Mouse (Mus musculus) spleen, adult 2 months (tissue): ENCODE measurements around the gene Vdr. TPM values are rescaled to one million over a fixed set of nuclear protein-coding genes. Genes with fewer than 3 reads are reported as not detected.
A peak's percentile ranks its signal among the peaks of the same experiment; 100 is the strongest.

ENCODE experiments used
- DNase-seq, 2 experiments: peaks; one replicate each; pipeline versions ENCODE4 v3.0.0 to v3.0.0-alpha.2; 2012 to 2021; ENCODE audit warnings: low spot score in 2 of 2, low read depth in 1 of 2
- H3K27ac ChIP-seq: fragments of 200-500 bp; 2 replicates; pipeline ENCODE4 v1.5.1; 2012; ENCODE audit warnings: low read length, inconsistent platforms; ENCODE audit not compliant: insufficient read depth
- H3K27me3 ChIP-seq: fragments of 200-500 bp; 2 replicates; pipeline ENCODE4 v1.6.1; 2012; ENCODE audit warnings: mild to moderate bottlenecking, moderate library complexity, low read length, inconsistent platforms; ENCODE audit not compliant: control insufficient read depth, insufficient read depth
- H3K36me3 ChIP-seq: fragments of 200-500 bp; 2 replicates; pipeline ENCODE4 v1.6.1; 2012; ENCODE audit warnings: mild to moderate bottlenecking, low read length, inconsistent platforms; ENCODE audit not compliant: control insufficient read depth, insufficient read depth
- H3K4me1 ChIP-seq: fragments of 200-500 bp; 2 replicates; pipeline ENCODE4 v1.6.1; 2011; ENCODE audit warnings: inconsistent platforms; ENCODE audit not compliant: control insufficient read depth, insufficient read depth, insufficient read length
- H3K4me3 ChIP-seq: fragments of 200-500 bp; 2 replicates; pipeline ENCODE4 v1.5.1; 2011; ENCODE audit warnings: mild to moderate bottlenecking, inconsistent platforms; ENCODE audit not compliant: insufficient read depth, insufficient read length; ENCODE audit errors: extremely low read depth
- CTCF ChIP-seq: fragments of 200-500 bp; IDR thresholded peaks from 2 replicates; pipeline ENCODE4 v1.5.1; 2011; ENCODE audit warnings: mild to moderate bottlenecking, inconsistent platforms; ENCODE audit not compliant: insufficient read depth, insufficient read length, insufficient replicate concordance; ENCODE audit errors: extremely low read depth
- POLR2A ChIP-seq: fragments of 200-500 bp; IDR thresholded peaks from 2 replicates; pipeline ENCODE4 v1.6.1; 2011; ENCODE audit warnings: low read depth, low read length, inconsistent platforms
- WGBS: fragments of 180-500 bp; shearing (Covaris S2); methylation state at CpG from one replicate; pipeline ENCODE4 v1.1.7; 2018; 5-methylcytosine and 5-hydroxymethylcytosine counted together
- polyA plus RNA-seq: library from polyadenylated mRNA; depleted of rRNA; stranded (reverse); fragments of >200 nt; gene quantifications from 2 replicates; pipeline ENCODE4 v1.2.3, GENCODE M21; 2012

Vdr gene
- polyA plus RNA-seq, 1 experiment = 0.70 TPM

- H3K36me3 ChIP-seq = peaks cover 18% of the 10 kb centered on the region
- DNase-seq = no peak
- WGBS = 86% methylated on average over 21 of the region's 21 CpGs
- H3K27ac ChIP-seq = no peak overlapping the region
- no peak overlapping the region for H3K4me3 ChIP-seq
- no peaks in the 10 kb centered on the region for H3K27me3 ChIP-seq
- TF ChIP-seq POLR2A (no peak), CTCF (no peak)
- peaks cover 20% of the 10 kb centered on the region; the same call in 1 of the 2 replicates for H3K4me1 ChIP-seq
These were observed 96.8 kb downstream of the Vdr start for GRCm38 (mm10) chr15:97813452-97814204.

- Histone ChIP-seq H3K4me3 (no peak overlapping the region), H3K36me3 (peaks cover 25% of the 10 kb centered on the region), H3K27ac (no peak overlapping the region), H3K4me1 (peaks cover 18% of the 10 kb centered on the region; the same call in 1 of the 2 replicates), H3K27me3 (no peaks in the 10 kb centered on the region)
- no peak for DNase-seq
- 76% methylated on average over 7 of the region's 7 CpGs for WGBS
- no peak for TF ChIP-seq CTCF
- TF ChIP-seq POLR2A = no peak
These were observed 97.6 kb downstream of the Vdr start for GRCm38 (mm10) chr15:97812875-97813274.

- Histone ChIP-seq H3K4me3 (no peak overlapping the region), H3K36me3 (peaks cover 32% of the 10 kb centered on the region), H3K27me3 (no peaks in the 10 kb centered on the region), H3K27ac (no peak overlapping the region), H3K4me1 (peaks cover 12% of the 10 kb centered on the region; the same call in 1 of the 2 replicates)
- TF ChIP-seq CTCF (no peak), POLR2A (no peak)
- no peak for DNase-seq
- 62% methylated on average over 6 of the region's 6 CpGs for whole genome bisulfite sequencing
These were observed 98.3 kb downstream of the Vdr start for GRCm38 (mm10) chr15:97812126-97812525.

- Histone ChIP-seq H3K27ac (no peak overlapping the region), H3K4me1 (peaks cover 6% of the 10 kb centered on the region; the same call in 1 of the 2 replicates), H3K36me3 (peaks cover 38% of the 10 kb centered on the region), H3K4me3 (no peak overlapping the region), H3K27me3 (no peaks in the 10 kb centered on the region)
- no peak for DNase-seq
- TF ChIP-seq POLR2A = no peak
- no peak for TF ChIP-seq CTCF
- 83% methylated on average over 9 of the region's 9 CpGs for WGBS
These were observed 99.1 kb downstream of the Vdr start for GRCm38 (mm10) chr15:97811307-97811706.

- Histone ChIP-seq H3K4me3 (no peak overlapping the region), H3K27ac (no peak overlapping the region), H3K27me3 (no peaks in the 10 kb centered on the region), H3K4me1 (peaks cover 6% of the 10 kb centered on the region; the same call in 1 of the 2 replicates), H3K36me3 (peaks cover 40% of the 10 kb centered on the region)
- no peak for DNase-seq
- no peak for TF ChIP-seq POLR2A
- TF ChIP-seq CTCF = no peak
- WGBS = 88% methylated on average over 5 of the region's 5 CpGs
These were observed 100.0 kb downstream of the Vdr start for GRCm38 (mm10) chr15:97810399-97810798.

- peak in 1 of 2 experiments; percentile 37 for DNase-seq
- TF ChIP-seq POLR2A = no peak
- peak; percentile 55; the same call in 1 of the 2 replicates for TF ChIP-seq CTCF
- WGBS = 88% methylated on average over 5 of the region's 5 CpGs
- no peaks in the 10 kb centered on the region for H3K27me3 ChIP-seq
- no peak overlapping the region for H3K27ac ChIP-seq
- H3K4me1 ChIP-seq = peaks cover 6% of the 10 kb centered on the region; the same call in 1 of the 2 replicates
- no peak overlapping the region for H3K4me3 ChIP-seq
- H3K36me3 ChIP-seq = peaks cover 40% of the 10 kb centered on the region
These were observed 100.5 kb downstream of the Vdr start for GRCm38 (mm10) chr15:97809942-97810341.

GRCm38 (mm10) chr15:97809206-97809605 is 101.2 kb downstream of the Vdr start:
- WGBS = 90% methylated on average over 14 of the region's 14 CpGs
- DNase-seq = no peak

More at GRCm38 (mm10) chr15:97809206-97809605, 101.2 kb downstream of the Vdr start:
- no peaks in the 10 kb centered on the region for H3K27me3 ChIP-seq
- TF ChIP-seq CTCF (no peak), POLR2A (no peak)
- H3K36me3 ChIP-seq = peaks cover 43% of the 10 kb centered on the region
- peaks cover 6% of the 10 kb centered on the region; the same call in 1 of the 2 replicates for H3K4me1 ChIP-seq
- H3K27ac ChIP-seq = no peak overlapping the region
- H3K4me3 ChIP-seq = no peak overlapping the region
